Mouse (Mus musculus): ENCODE measurements around the gene Cisd1. TPM values are rescaled to one million over a fixed set of nuclear protein-coding genes. Genes with fewer than 3 reads are reported as not detected.
A peak's percentile ranks its signal among the peaks of the same experiment; 100 is the strongest.

Gene Cisd1
- total RNA-seq, 4 experiments from 2014 or later: 43.8 to 104 (median 72.0) TPM

GRCm38 (mm10) chr10:71326123-71326522 is 18.6 kb downstream of the Cisd1 start:
- DNase-seq: no peak

GRCm38 (mm10) chr10:71323669-71324068 is 21.1 kb downstream of the Cisd1 start:
- no peak for DNase-seq

GRCm38 (mm10) chr10:71316497-71316896 is 28.3 kb downstream of the Cisd1 start:
- DNase-seq: no peak

GRCm38 (mm10) chr10:71316056-71316455 is 28.7 kb downstream of the Cisd1 start:
- no peak for DNase-seq

GRCm38 (mm10) chr10:71314596-71314995 is 30.2 kb downstream of the Cisd1 start:
- DNase-seq: no peak

- no peak for DNase-seq
Observed at GRCm38 (mm10) chr10:71310288-71310687, 34.5 kb downstream of the Cisd1 start.

GRCm38 (mm10) chr10:71308199-71308598 is 36.6 kb downstream of the Cisd1 start:
- no peak for DNase-seq

- no peak for DNase-seq
Observed at GRCm38 (mm10) chr10:71306759-71307158, 38.0 kb downstream of the Cisd1 start.

GRCm38 (mm10) chr10:71306190-71306589 is 38.6 kb downstream of the Cisd1 start:
- DNase-seq: no peak

- DNase-seq: no peak
Observed at GRCm38 (mm10) chr10:71302490-71302889, 42.3 kb downstream of the Cisd1 start.

- no peak for DNase-seq
Observed at GRCm38 (mm10) chr10:71300161-71300560, 44.6 kb downstream of the Cisd1 start.

GRCm38 (mm10) chr10:71293245-71293644 is 51.5 kb downstream of the Cisd1 start:
- no peak for DNase-seq

- DNase-seq: no peak
Observed at GRCm38 (mm10) chr10:71292254-71292653, 52.5 kb downstream of the Cisd1 start.

- DNase-seq: no peak
Observed at GRCm38 (mm10) chr10:71291801-71292200, 53.0 kb downstream of the Cisd1 start.

GRCm38 (mm10) chr10:71291179-71291661 is 53.5 kb downstream of the Cisd1 start:
- no peak for DNase-seq

GRCm38 (mm10) chr10:71285126-71285580 is 59.6 kb downstream of the Cisd1 start, which contains the start of gene Ube2d1:
Gene Ube2d1 (minus strand): TSS chr10:71285262.
- peak; percentile 76 for DNase-seq

- peak; percentile 8 for DNase-seq
Observed at GRCm38 (mm10) chr10:71284511-71285125, 60.1 kb downstream of the Cisd1 start.

GRCm38 (mm10) chr10:71284131-71284510 is 60.6 kb downstream of the Cisd1 start:
- no peak for DNase-seq

Other genes starting within 250 kb of the Cisd1 start
- gene Bicc1, start 185.3 kb downstream of the Cisd1 start, total RNA-seq (2022): 10 to 100 TPM; 13.4 to 17.0 (median 13.8) TPM
- 10 to 100 TPM; 45.4 to 56.1 (median 51.8) TPM for gene Tfam, start 106.7 kb downstream of the Cisd1 start, total RNA-seq (2022)
- 10 to 100 TPM; 17.1 to 23.0 (median 21.3) TPM for gene Ube2d1, start 59.7 kb downstream of the Cisd1 start, total RNA-seq (2022)
- gene Ipmk, start 2.8 kb upstream of the Cisd1 start, total RNA-seq (2022): 10 to 100 TPM; 12.6 to 16.3 (median 15.2) TPM